Mouse (Mus musculus) G1E (cell line): ENCODE measurements around the gene Tnik. TPM values are rescaled to one million over a fixed set of nuclear protein-coding genes. Genes with fewer than 3 reads are reported as not detected.

Source experiments
- ATAC-seq: 2 replicates; pipeline ENCODE4 v1.8.0; 2016; ENCODE audit warnings: mild to moderate bottlenecking; ENCODE audit not compliant: insufficient number of reproducible peaks, poor library complexity, low FRiP score, severe bottlenecking; ENCODE audit errors: extremely low read depth
- DNase-seq: peaks from one replicate; pipeline ENCODE4 v3.0.0; 2012; ENCODE audit warnings: low spot score
- H3K27me3 ChIP-seq: 2 replicates; pipeline ENCODE4 v1.6.1; 2012; ENCODE audit warnings: mild to moderate bottlenecking, low read length, inconsistent platforms; ENCODE audit not compliant: insufficient read depth
- H3K36me3 ChIP-seq: replicated peaks from 2 replicates; pipeline ENCODE3; 2012; ENCODE audit warnings: mild to moderate bottlenecking, inconsistent platforms
- H3K4me1 ChIP-seq: 2 replicates; pipeline ENCODE4 v1.6.1; 2012; ENCODE audit warnings: low read depth, low read length, inconsistent platforms, mixed read lengths; ENCODE audit not compliant: insufficient read depth
- H3K4me3 ChIP-seq: 2 replicates; pipeline ENCODE4 v1.5.1; 2012; ENCODE audit warnings: low read depth, mild to moderate bottlenecking, inconsistent platforms, low read length, moderate library complexity, mixed read lengths
- H3K9me3 ChIP-seq: replicated peaks from 2 replicates; pipeline ENCODE4 v1.6.1; 2012; ENCODE audit warnings: inconsistent platforms
- CTCF ChIP-seq: IDR thresholded peaks from 2 replicates; pipeline ENCODE4 v1.5.1; 2012; ENCODE audit warnings: low read depth, low read length, inconsistent platforms, mixed read lengths
- GATA1 ChIP-seq: IDR thresholded peaks from 2 replicates; pipeline ENCODE4 v1.6.1; 2012; ENCODE audit warnings: borderline replicate concordance, low read length, inconsistent platforms, mixed read lengths
- GATA2 ChIP-seq: IDR thresholded peaks from 2 replicates; pipeline ENCODE4 v1.6.1; 2012; ENCODE audit warnings: low read depth, low read length, inconsistent platforms, borderline replicate concordance
- POLR2AphosphoS5 ChIP-seq: IDR thresholded peaks from 2 replicates; pipeline ENCODE4 v1.6.1; 2012; ENCODE audit warnings: low read depth, low read length, inconsistent platforms; ENCODE audit not compliant: insufficient replicate concordance
- TAL1 ChIP-seq: conservative IDR thresholded peaks from 2 replicates; pipeline ENCODE4 v1.6.1; 2012; ENCODE audit warnings: low read depth, low read length, inconsistent platforms, mixed read lengths
- polyA plus RNA-seq: library from polyadenylated mRNA; stranded (reverse); fragments of >175 nt; gene quantifications from 2 replicates; pipeline ENCODE4 v1.2.3, GENCODE M21; 2012
- total RNA-seq, 2 experiments: library from RNA; stranded (forward) in 1 of 2; stranded (reverse) in 1 of 2; fragments of 200-1000 nt in 1 of 2; fragments of >200 nt in 1 of 2; fragmentation: Nextera tagmentation in 1 of 2; gene quantifications; 2 replicates each; pipeline ENCODE4 v1.2.3; 2014 to 2017

Gene Tnik
- total and polyA plus RNA-seq, 3 experiments: 0.69 to 4.6 (median 1.1) TPM

DNA sequence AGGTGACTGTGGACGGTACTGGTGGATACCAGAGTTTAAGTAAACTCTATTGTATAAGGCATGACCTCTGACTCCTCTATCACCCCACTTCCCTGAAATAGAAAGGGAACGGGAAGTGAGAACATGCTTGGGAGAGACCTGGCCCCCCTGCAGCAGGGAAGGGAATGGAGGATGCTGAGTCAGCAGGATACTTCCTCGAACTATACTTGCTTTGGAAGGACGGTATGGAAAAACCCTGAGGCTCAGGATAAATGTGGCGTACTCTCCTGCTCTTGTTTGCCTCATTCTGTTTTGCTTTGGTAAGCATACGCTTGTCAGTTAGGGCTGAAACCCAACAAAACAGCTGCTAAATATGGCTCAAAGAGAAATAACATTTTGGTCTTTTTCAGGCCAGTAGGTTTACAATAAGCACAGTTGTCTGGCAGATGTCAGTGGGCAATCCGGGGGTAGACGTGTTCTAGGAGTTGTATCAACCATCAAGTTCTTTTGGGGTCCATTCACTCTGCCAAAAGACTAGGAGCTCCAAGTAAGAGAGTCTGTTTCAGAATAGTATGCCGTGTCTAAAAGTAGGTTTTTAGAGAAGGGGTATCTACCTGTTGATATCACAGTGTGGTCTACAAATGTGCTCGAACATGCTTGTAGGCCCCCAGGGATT is 87.3 kb downstream of the Tnik start:
- Histone ChIP-seq H3K27me3 (no peaks in the 10 kb centered on the region), H3K4me3 (no peak overlapping the region), H3K36me3 (no peaks in the 10 kb centered on the region), H3K9me3 (no peaks in the 10 kb centered on the region), H3K4me1 (no peaks in the 10 kb centered on the region)
- DNase-seq (no peak), ATAC-seq (no peak)
- TF ChIP-seq GATA1 (no peak), POLR2AphosphoS5 (no peak), CTCF (no peak), TAL1 (no peak), GATA2 (no peak)

DNA sequence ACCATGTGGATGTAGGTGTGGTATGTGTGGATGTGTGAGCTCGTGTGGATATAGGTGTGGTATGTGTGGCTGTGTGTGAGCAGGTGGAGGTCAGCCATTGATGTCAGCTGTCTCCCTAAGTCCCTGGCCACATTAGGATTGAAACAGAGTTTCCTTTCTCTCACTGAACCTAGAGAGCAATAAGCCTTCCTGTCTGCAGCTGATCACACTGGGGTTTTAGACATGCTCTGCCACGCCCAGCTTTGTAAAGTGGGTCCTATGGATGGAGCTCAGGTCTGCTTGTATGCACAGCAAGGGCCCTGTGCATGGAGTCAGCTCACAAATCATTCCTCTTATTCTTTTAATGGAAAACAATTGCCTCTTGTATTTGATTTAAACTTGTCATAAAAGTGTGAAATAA is 95.4 kb downstream of the Tnik start:
- no peaks in the 10 kb centered on the region for H3K27me3 ChIP-seq
- H3K4me1 ChIP-seq: no peaks in the 10 kb centered on the region
- H3K4me3 ChIP-seq: no peak overlapping the region
- TF ChIP-seq TAL1 (no peak), GATA2 (no peak), CTCF (no peak), GATA1 (no peak), POLR2AphosphoS5 (no peak)
- H3K9me3 ChIP-seq: no peaks in the 10 kb centered on the region
- DNase-seq (no peak), ATAC-seq (no peak)
- H3K36me3 ChIP-seq: no peaks in the 10 kb centered on the region

DNA sequence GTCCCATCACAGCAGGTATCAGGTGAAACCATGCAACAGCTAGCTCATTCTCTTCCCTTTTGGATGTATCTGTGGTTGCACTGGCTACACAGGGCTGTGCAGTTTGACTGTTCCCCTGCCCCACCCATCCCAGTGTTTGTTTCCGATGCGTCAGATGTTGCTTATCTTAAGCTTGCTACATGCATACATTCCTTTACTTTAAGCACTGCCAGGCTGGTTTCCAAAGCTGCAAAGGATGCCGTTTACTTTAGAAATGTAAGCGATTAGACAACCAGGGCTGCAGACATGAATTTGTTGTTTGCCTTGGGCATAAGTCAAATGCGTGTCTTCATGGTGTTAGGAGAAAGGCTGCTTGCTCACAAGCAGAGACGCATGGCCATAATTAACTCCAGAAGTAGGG is 96.1 kb downstream of the Tnik start:
- Histone ChIP-seq H3K4me1 (no peaks in the 10 kb centered on the region), H3K36me3 (no peaks in the 10 kb centered on the region), H3K9me3 (no peaks in the 10 kb centered on the region), H3K27me3 (no peaks in the 10 kb centered on the region), H3K4me3 (no peak overlapping the region)
- no peak for DNase-seq
- ATAC-seq: no peak
- no peak for TF ChIP-seq POLR2AphosphoS5
- no peak for TF ChIP-seq GATA2

DNA sequence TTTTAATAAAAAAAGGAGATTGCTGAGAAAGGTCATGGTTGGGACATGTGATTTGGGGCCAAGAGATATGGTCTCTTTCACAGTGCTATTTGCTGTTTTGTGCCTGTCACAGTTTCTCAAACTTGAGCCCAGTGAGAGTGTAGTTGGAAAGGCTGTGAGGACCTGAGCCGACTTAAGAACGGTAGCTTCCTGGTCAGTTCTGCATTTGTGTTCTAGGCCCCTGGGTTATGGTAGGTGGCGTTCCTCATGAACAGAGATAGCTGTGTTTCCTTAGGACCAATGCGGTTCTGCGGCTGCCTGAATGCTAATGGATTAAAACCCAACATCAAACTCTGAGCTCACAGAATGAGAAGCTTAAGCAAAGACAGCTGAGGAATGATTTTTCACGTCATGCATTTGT is 98.0 kb downstream of the Tnik start:
- TF ChIP-seq POLR2AphosphoS5 (no peak), GATA1 (no peak), CTCF (no peak), TAL1 (no peak), GATA2 (no peak)
- ATAC-seq (no peak), DNase-seq (no peak)
- Histone ChIP-seq H3K36me3 (no peaks in the 10 kb centered on the region), H3K27me3 (no peaks in the 10 kb centered on the region; the same call in 1 of the 2 replicates), H3K4me1 (no peaks in the 10 kb centered on the region), H3K4me3 (no peak overlapping the region), H3K9me3 (no peaks in the 10 kb centered on the region)

DNA sequence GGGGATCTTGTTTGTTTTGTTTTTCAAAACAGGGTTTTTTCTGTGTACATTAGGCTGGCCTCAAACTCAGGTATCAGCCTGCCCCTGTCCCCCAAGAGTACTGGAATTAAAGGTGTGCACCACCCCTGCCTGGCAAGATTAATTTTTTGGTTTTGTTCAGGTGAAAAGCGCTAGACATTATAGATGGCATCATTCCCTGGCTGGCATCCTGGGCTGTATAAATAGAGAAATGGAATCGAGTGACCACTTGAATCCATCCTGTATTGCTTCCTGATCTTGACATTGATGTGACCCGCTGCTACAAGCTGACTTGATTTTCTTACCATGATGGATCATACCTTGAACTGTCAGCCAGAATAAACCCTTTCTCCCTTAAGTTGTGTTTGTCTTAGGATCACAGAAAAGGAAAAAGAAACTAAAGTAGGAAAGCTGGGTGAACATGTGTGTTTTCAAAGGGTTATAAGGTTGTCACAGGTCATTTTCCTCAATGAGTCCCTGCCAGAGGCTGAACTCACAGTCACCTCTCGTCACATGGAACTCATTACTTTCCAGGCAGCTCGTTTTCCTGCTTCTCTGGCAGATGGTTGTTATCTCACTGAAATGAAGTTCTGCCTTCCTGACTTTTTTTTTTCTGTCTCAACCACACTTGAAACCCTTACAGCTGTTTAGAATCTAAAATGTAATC is 100.6 kb downstream of the Tnik start:
- DNase-seq (no peak), ATAC-seq (no peak)
- H3K9me3 ChIP-seq: no peaks in the 10 kb centered on the region
- TF ChIP-seq GATA1: no peak
- no peak for TF ChIP-seq GATA2
- TF ChIP-seq POLR2AphosphoS5: no peak
- no peak for TF ChIP-seq TAL1
- no peak for TF ChIP-seq CTCF
- H3K4me1 ChIP-seq: no peaks in the 10 kb centered on the region
- no peaks in the 10 kb centered on the region for H3K36me3 ChIP-seq
- H3K27me3 ChIP-seq: no peaks in the 10 kb centered on the region; the same call in 1 of the 2 replicates
- H3K4me3 ChIP-seq: no peak overlapping the region

DNA sequence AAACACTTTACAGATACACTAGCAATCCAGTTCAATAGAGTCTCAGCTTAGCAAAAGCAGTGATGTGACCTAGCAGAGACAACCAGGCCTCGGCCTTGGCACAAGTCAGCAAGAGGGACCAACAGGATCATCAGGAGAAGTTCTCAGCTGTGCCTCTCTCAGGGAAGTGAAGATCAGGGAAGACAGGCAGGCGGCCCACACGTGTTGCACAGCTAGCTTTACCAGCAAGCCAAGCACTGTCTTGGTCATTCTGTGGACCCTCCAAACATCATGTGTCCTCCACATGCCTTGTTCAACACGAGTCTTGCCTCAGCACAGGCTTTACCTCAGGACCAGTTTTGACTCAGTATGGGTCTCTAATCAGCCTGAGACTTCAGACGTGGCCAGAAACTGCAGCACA is 105.7 kb downstream of the Tnik start:
- Histone ChIP-seq H3K4me3 (no peak overlapping the region), H3K9me3 (no peaks in the 10 kb centered on the region), H3K4me1 (no peaks in the 10 kb centered on the region), H3K36me3 (no peaks in the 10 kb centered on the region), H3K27me3 (no peaks in the 10 kb centered on the region; the same call in 1 of the 2 replicates)
- ATAC-seq (no peak), DNase-seq (no peak)
- TF ChIP-seq GATA1 (no peak), TAL1 (no peak), POLR2AphosphoS5 (no peak), GATA2 (no peak)
